Mouse (Mus musculus) liver, embryonic 16.5 days (tissue): Measurements from ENCODE around the gene Dirc2. TPM values are rescaled to one million over a fixed set of nuclear protein-coding genes. Genes with fewer than 3 reads are reported as not detected.

Experiments
- ATAC-seq: fragments of 200-750 bp; cut with Nextera tagmentation; 2 replicates; pipeline ENCODE4 v1.8.0; 2017; ENCODE audit warnings: low read depth, mild to moderate bottlenecking, moderate number of reproducible peaks, moderate library complexity
- H3K27ac ChIP-seq: fragments of 300-500 bp; sonication (generic); 2 replicates; pipeline ENCODE4 v1.5.1; 2014; ENCODE audit warnings: mild to moderate bottlenecking, low read length
- H3K27me3 ChIP-seq: fragments of 300-500 bp; sonication (generic); 2 replicates; pipeline ENCODE4 v1.6.1; 2014; ENCODE audit warnings: low read depth, low read length, mixed read lengths; ENCODE audit not compliant: control insufficient read depth, insufficient read depth
- H3K36me3 ChIP-seq: fragments of 300-500 bp; sonication (generic); 2 replicates; pipeline ENCODE4 v1.6.1; 2014; ENCODE audit warnings: mild to moderate bottlenecking; ENCODE audit not compliant: control insufficient read depth, insufficient read depth
- H3K4me1 ChIP-seq: fragments of 300-500 bp; sonication (generic); 2 replicates; pipeline ENCODE4 v1.6.1; 2014; ENCODE audit warnings: low read depth, low read length, mixed read lengths; ENCODE audit not compliant: control insufficient read depth
- H3K4me2 ChIP-seq: fragments of 300-500 bp; sonication (generic); 2 replicates; pipeline ENCODE4 v1.6.1; 2014; ENCODE audit warnings: low read depth, low read length, mixed read lengths
- H3K4me3 ChIP-seq: fragments of 300-500 bp; sonication (generic); 2 replicates; pipeline ENCODE4 v1.5.1; 2014; ENCODE audit warnings: low read depth, mild to moderate bottlenecking, low read length
- H3K9ac ChIP-seq: fragments of 300-500 bp; sonication (generic); 2 replicates; pipeline ENCODE4 v1.6.1; 2014; ENCODE audit warnings: low read depth, low read length
- H3K9me3 ChIP-seq: fragments of 300-500 bp; sonication (generic); replicated peaks from 2 replicates; pipeline ENCODE4 v1.6.1; 2016; ENCODE audit warnings: low read length; ENCODE audit not compliant: control insufficient read depth
- WGBS: fragments of 180-500 bp; shearing (Covaris S2); extraction: QIAGEN DNeasy Blood & Tissue Kit; methylation state at CpG from one replicate; pipeline ENCODE4 v1.1.7; 2014; ENCODE audit not compliant: insufficient replicate concordance; 5-methylcytosine and 5-hydroxymethylcytosine counted together
- polyA plus RNA-seq: library from polyadenylated mRNA; unstranded; fragments of >200 nt; fragmentation: Nextera tagmentation; extraction: Ambion mirVana; gene quantifications from 2 replicates; pipeline ENCODE4 v1.2.1, GENCODE M21; 2015

Gene Dirc2
- polyA plus RNA-seq, 1 experiment from 2014 or later, result 4.4 TPM

DNA sequence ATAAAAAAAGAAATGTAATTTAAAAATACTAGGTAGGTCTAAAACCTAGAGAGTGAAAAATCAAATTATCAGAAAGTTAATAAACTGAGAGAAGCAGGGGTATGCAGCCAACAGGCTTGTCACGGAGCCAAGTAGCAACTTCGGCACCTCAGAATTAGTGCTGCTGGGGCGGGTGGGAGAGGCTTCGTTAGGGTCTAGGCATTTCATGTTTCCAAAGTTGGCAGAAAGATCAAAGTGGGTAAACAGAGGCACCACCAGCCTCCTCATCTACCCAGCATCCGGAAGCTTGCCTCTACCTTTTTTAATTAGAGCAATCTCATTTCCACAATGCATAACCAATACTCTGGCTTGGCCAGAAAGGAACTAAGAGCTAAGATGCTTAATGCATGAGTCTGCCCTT, 115.2 kb downstream of the Dirc2 start:
- H3K4me1 ChIP-seq, result no peaks in the 10 kb centered on the region
- no peak overlapping the region for H3K4me3 ChIP-seq
- no peaks in the 10 kb centered on the region for H3K36me3 ChIP-seq
- H3K27ac ChIP-seq, result no peak overlapping the region
- H3K27me3 ChIP-seq, result peaks cover 7% of the 10 kb centered on the region
- H3K4me2 ChIP-seq, result no peak overlapping the region
- 63% methylated on average over 5 of the region's 5 CpGs for WGBS
- H3K9ac ChIP-seq, result no peak overlapping the region
- ATAC-seq, result no peak
- H3K9me3 ChIP-seq, result no peaks in the 10 kb centered on the region

DNA sequence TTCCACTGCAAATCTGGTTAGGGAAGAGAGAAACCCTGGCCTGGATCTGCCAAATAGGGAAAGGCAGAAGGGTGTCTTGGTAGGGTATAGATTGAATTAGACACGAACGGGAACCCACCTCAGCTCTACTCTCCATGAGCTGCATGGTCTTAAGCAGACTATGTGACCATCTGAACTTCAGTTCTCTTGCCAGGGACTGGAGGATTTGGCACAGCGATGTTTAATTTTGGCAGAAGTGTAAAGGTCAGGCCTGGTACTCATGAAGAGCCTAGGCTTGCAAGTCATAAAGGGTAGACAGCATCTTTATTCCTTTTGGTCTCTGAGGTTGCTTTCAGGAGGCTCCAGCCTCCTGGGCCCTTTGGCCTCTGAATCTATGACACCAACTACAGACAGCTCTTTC, 116.5 kb downstream of the Dirc2 start:
- H3K4me2 ChIP-seq, result no peak overlapping the region
- WGBS, result 58% methylated on average over 3 of the region's 3 CpGs
- no peak overlapping the region for H3K4me3 ChIP-seq
- no peak for ATAC-seq
- no peaks in the 10 kb centered on the region for H3K36me3 ChIP-seq
- H3K4me1 ChIP-seq, result no peaks in the 10 kb centered on the region
- H3K27ac ChIP-seq, result no peak overlapping the region
- no peak overlapping the region for H3K9ac ChIP-seq
- H3K9me3 ChIP-seq, result no peaks in the 10 kb centered on the region
- H3K27me3 ChIP-seq, result no peaks in the 10 kb centered on the region; the same call in none of the 2 replicates

DNA sequence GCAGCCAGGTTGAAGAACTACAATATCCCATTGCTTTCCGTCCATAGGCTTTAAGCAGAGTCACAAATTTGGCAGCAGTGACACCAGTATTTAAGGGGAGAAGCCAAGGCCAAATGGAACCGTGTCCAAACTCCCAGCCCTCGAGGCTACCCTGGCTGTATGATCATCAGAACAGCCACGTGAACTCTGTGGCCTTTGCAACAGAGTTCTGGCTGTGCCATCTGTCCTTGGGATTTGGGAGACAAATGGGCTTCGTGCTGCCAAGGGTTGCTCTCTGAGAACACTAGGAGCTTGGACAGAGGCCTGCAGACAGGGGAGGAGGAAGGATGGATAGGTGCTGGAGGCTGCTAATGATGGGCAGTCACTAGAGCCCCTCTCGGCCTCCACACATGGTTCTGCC, 117.0 kb downstream of the Dirc2 start:
- Histone ChIP-seq H3K4me2 (no peak overlapping the region), H3K36me3 (no peaks in the 10 kb centered on the region), H3K9me3 (no peaks in the 10 kb centered on the region), H3K4me3 (no peak overlapping the region), H3K4me1 (no peaks in the 10 kb centered on the region), H3K27ac (no peak overlapping the region), H3K27me3 (no peaks in the 10 kb centered on the region; the same call in 1 of the 2 replicates), H3K9ac (no peak overlapping the region)
- ATAC-seq, result no peak
- WGBS, result 41% methylated on average over 6 of the region's 6 CpGs

DNA sequence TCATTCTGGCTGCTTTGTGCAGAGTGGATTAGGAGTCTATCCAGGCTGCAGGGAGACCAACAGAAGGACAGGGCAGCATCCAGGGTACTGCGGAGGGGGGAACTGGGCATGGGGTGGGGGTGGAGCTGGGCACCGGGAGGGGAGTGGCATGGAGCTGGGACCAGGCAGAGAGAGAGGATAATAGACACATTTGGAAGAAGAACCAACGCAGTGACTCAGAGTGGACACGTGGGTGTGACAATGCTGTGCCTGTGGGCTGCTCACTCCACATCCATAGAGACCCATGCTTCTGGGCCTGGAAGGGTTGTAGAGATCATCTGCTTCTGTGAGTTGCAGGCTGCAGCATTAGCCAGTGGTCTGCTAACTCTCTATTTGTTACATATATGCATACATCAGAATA, 120.3 kb downstream of the Dirc2 start:
- H3K9me3 ChIP-seq, result no peaks in the 10 kb centered on the region
- no peak overlapping the region for H3K4me3 ChIP-seq
- no peaks in the 10 kb centered on the region for H3K27me3 ChIP-seq
- H3K36me3 ChIP-seq, result no peaks in the 10 kb centered on the region
- no peak overlapping the region for H3K9ac ChIP-seq
- no peaks in the 10 kb centered on the region for H3K4me1 ChIP-seq
- no peak overlapping the region for H3K27ac ChIP-seq
- ATAC-seq, result no peak
- 63% methylated on average over 4 of the region's 4 CpGs for WGBS
- H3K4me2 ChIP-seq, result no peak overlapping the region

Other genes with a start within 250 kb of the Dirc2 start
- 0.18 and 0.26 TPM in 2 replicates for gene Sema5b, start 228.2 kb downstream of the Dirc2 start, polyA plus RNA-seq
- 16.1 and 17.2 TPM in 2 replicates for gene Hspbap1, start 1.0 kb upstream of the Dirc2 start, polyA plus RNA-seq
- 1.4 and 1.5 TPM in 2 replicates for gene Parp14, start 102.2 kb upstream of the Dirc2 start, polyA plus RNA-seq
- 7.3 and 7.7 TPM in 2 replicates for gene Parp9, start 169.1 kb upstream of the Dirc2 start, polyA plus RNA-seq
- gene Dtx3l, start 169.8 kb upstream of the Dirc2 start, polyA plus RNA-seq, result 4.7 and 5.5 TPM in 2 replicates
- 31.3 and 34.1 TPM in 2 replicates for gene Kpna1, start 209.4 kb upstream of the Dirc2 start, polyA plus RNA-seq